Mouse (Mus musculus) CD8-positive naive resting alpha-beta T cell, adult 2 months (primary cell): ENCODE measurements at regions not wholly inside any gene's neighbourhood (a gene's known extent, or its start where the extent isn't known, plus 50 kb on each side); places are given as distances from the start of the nearest gene placed in this dataset.

ENCODE experiments used
- DNase-seq, 2 experiments: peaks; one replicate each; pipeline ENCODE4 v3.0.0; 2022; ENCODE audit warnings: low read depth in 2 of 2, low spot score in 2 of 2

GRCm38 (mm10) chr11:64579826-64580225 lies 143.4 kb upstream of the F930015N05Rik start:
- DNase-seq = no peak

GRCm38 (mm10) chr11:64586056-64586455 lies 149.6 kb upstream of the F930015N05Rik start:
- no peak for DNase-seq

- DNase-seq = no peak
Observed at GRCm38 (mm10) chr11:64587034-64587710, 150.7 kb upstream of the F930015N05Rik start.

- DNase-seq = no peak
Observed at GRCm38 (mm10) chr11:64587751-64588600, 151.5 kb upstream of the F930015N05Rik start.

- DNase-seq = no peak
Observed at GRCm38 (mm10) chr11:64588601-64588989, 152.1 kb upstream of the F930015N05Rik start.

- DNase-seq = no peak
Observed at GRCm38 (mm10) chr11:64589026-64589425, 152.6 kb upstream of the F930015N05Rik start.

GRCm38 (mm10) chr11:64590091-64590490 lies 153.6 kb upstream of the F930015N05Rik start:
- no peak for DNase-seq

GRCm38 (mm10) chr11:64592253-64592652 lies 155.8 kb upstream of the F930015N05Rik start:
- DNase-seq = no peak

- DNase-seq = no peak
Observed at GRCm38 (mm10) chr11:64597305-64597704, 160.9 kb upstream of the F930015N05Rik start.

GRCm38 (mm10) chr11:64599178-64599577 lies 162.7 kb upstream of the F930015N05Rik start:
- DNase-seq = no peak

GRCm38 (mm10) chr11:64600201-64601102 lies 164.0 kb upstream of the F930015N05Rik start:
- no peak for DNase-seq

GRCm38 (mm10) chr11:64609043-64609442 lies 172.6 kb upstream of the F930015N05Rik start:
- no peak for DNase-seq

- no peak for DNase-seq
Observed at GRCm38 (mm10) chr11:64610724-64611123, 174.3 kb upstream of the F930015N05Rik start.

GRCm38 (mm10) chr11:64615140-64615539 lies 178.7 kb upstream of the F930015N05Rik start:
- no peak for DNase-seq

- DNase-seq = no peak
Observed at GRCm38 (mm10) chr11:64618631-64619385, 182.4 kb upstream of the F930015N05Rik start.

- DNase-seq = no peak
Observed at GRCm38 (mm10) chr11:64627180-64627579, 190.7 kb upstream of the F930015N05Rik start.

GRCm38 (mm10) chr11:64640947-64641346 lies 204.5 kb upstream of the F930015N05Rik start:
- DNase-seq = no peak

GRCm38 (mm10) chr11:64643171-64643570 lies 206.7 kb upstream of the F930015N05Rik start:
- DNase-seq = no peak

GRCm38 (mm10) chr11:64647938-64648337 lies 211.5 kb upstream of the F930015N05Rik start:
- DNase-seq = no peak

- DNase-seq = no peak
Observed at GRCm38 (mm10) chr11:64650571-64651282, 214.3 kb upstream of the F930015N05Rik start.
